Mouse (Mus musculus) lung, adult 2 months (tissue): ENCODE data around the gene Vps37c. TPM values are rescaled to one million over a fixed set of nuclear protein-coding genes. Genes with fewer than 3 reads are reported as not detected.

Source experiments
- DNase-seq: peaks from one replicate; pipeline ENCODE4 v3.0.0; 2022
- H3K4me1 ChIP-seq: fragments of 200-500 bp; 2 replicates; pipeline ENCODE4 v1.6.1; 2011; ENCODE audit warnings: low read length; ENCODE audit not compliant: control insufficient read depth, insufficient read depth
- H3K4me3 ChIP-seq: fragments of 200-500 bp; replicated peaks from 2 replicates; pipeline ENCODE3; 2011; ENCODE audit warnings: low read depth, mild to moderate bottlenecking, control low read depth, low read length; ENCODE audit errors: extremely low read depth
- CTCF ChIP-seq: fragments of 200-500 bp; IDR thresholded peaks from 2 replicates; pipeline ENCODE4 v1.5.1; 2011; ENCODE audit warnings: mild to moderate bottlenecking, low read length, control low read depth; ENCODE audit not compliant: insufficient read depth
- POLR2A ChIP-seq: fragments of 200-500 bp; IDR thresholded peaks from 2 replicates; pipeline ENCODE4 v1.6.1; 2011; ENCODE audit warnings: low read depth, mild to moderate bottlenecking, control low read depth, low read length, borderline replicate concordance; ENCODE audit errors: extremely low read depth
- WGBS: fragments of 180-500 bp; shearing (Covaris S2); methylation state at CpG from one replicate; pipeline ENCODE4 v1.1.7; 2018; 5-methylcytosine and 5-hydroxymethylcytosine counted together
- polyA plus RNA-seq: library from polyadenylated mRNA; depleted of rRNA; stranded (reverse); fragments of >200 nt; gene quantifications from 2 replicates; pipeline ENCODE4 v1.2.3, GENCODE M21; 2012

Gene Vps37c
- polyA plus RNA-seq, 1 experiment, result 39.3 TPM

- TF ChIP-seq POLR2A, result no peak
- TF ChIP-seq CTCF, result no peak
- Histone ChIP-seq H3K4me3 (no peak overlapping the region), H3K4me1 (peaks cover 28% of the 10 kb centered on the region)
- WGBS, result 42% methylated on average over 9 of the region's 9 CpGs
- no peak for DNase-seq
These were observed 11.3 kb downstream of the Vps37c start for GRCm38 (mm10) chr19:10699851-10700250.

- Histone ChIP-seq H3K4me3 (no peak overlapping the region), H3K4me1 (peaks cover 28% of the 10 kb centered on the region)
- TF ChIP-seq POLR2A (no peak), CTCF (no peak)
- DNase-seq, result no peak
- 64% methylated on average over 6 of the region's 6 CpGs for WGBS
These were observed 12.6 kb downstream of the Vps37c start for GRCm38 (mm10) chr19:10701013-10701726.

- 87% methylated on average over 8 of the region's 8 CpGs for WGBS
- no peak for TF ChIP-seq POLR2A
- TF ChIP-seq CTCF, result no peak
- no peak for DNase-seq
- Histone ChIP-seq H3K4me3 (no peak overlapping the region), H3K4me1 (peaks cover 28% of the 10 kb centered on the region)
These were observed 13.6 kb downstream of the Vps37c start for GRCm38 (mm10) chr19:10702125-10702524.

GRCm38 (mm10) chr19:10703470-10703869 is 14.9 kb downstream of the Vps37c start:
- Histone ChIP-seq H3K4me1 (peaks cover 22% of the 10 kb centered on the region), H3K4me3 (no peak overlapping the region)
- no peak for TF ChIP-seq POLR2A
- no peak for TF ChIP-seq CTCF
- WGBS, result 69% methylated on average over 8 of the region's 8 CpGs
- no peak for DNase-seq

GRCm38 (mm10) chr19:10707087-10707875 is 18.7 kb downstream of the Vps37c start:
- no peak for DNase-seq
- Histone ChIP-seq H3K4me1 (peaks cover 4% of the 10 kb centered on the region; the same call in 1 of the 2 replicates), H3K4me3 (no peak overlapping the region)
- WGBS, result 80% methylated on average over 13 of the region's 13 CpGs
- no peak for TF ChIP-seq POLR2A
- no peak for TF ChIP-seq CTCF

- no peak overlapping the region for H3K4me3 ChIP-seq
- 0 out of 2 replicates have a peak, but pooled peaks cover 4% of the 10 kb centered on the region for H3K4me1 ChIP-seq
- no peak for TF ChIP-seq CTCF
- TF ChIP-seq POLR2A, result no peak
- WGBS, result 94% methylated on average over 1 of the region's 1 CpGs
- DNase-seq, result no peak
These were observed 19.3 kb downstream of the Vps37c start for GRCm38 (mm10) chr19:10707881-10708280.

GRCm38 (mm10) chr19:10708900-10709299 is 20.4 kb downstream of the Vps37c start:
- 0 out of 2 replicates have a peak, but pooled peaks cover 4% of the 10 kb centered on the region for H3K4me1 ChIP-seq
- 68% methylated on average over 6 of the region's 6 CpGs for WGBS
- H3K4me3 ChIP-seq, result no peak overlapping the region
- DNase-seq, result no peak
- no peak for TF ChIP-seq CTCF
- TF ChIP-seq POLR2A, result no peak

- Histone ChIP-seq H3K4me3 (no peak overlapping the region), H3K4me1 (0 out of 2 replicates have a peak, but pooled peaks cover 4% of the 10 kb centered on the region)
- WGBS, result 20% methylated on average over 8 of the region's 8 CpGs
- TF ChIP-seq POLR2A (no peak), CTCF (peak; percentile 96)
- peak; percentile 91 for DNase-seq
These were observed 21.0 kb downstream of the Vps37c start for GRCm38 (mm10) chr19:10709360-10710087.

- no peak for DNase-seq
- 74% methylated on average over 9 of the region's 9 CpGs for WGBS
- TF ChIP-seq POLR2A, result no peak
- TF ChIP-seq CTCF, result peak; percentile 63
- 0 out of 2 replicates have a peak, but pooled peaks cover 4% of the 10 kb centered on the region for H3K4me1 ChIP-seq
- H3K4me3 ChIP-seq, result no peak overlapping the region
These were observed 21.6 kb downstream of the Vps37c start for GRCm38 (mm10) chr19:10710088-10710511.

- H3K4me1 ChIP-seq, result 0 out of 2 replicates have a peak, but pooled peaks cover 4% of the 10 kb centered on the region
- no peak overlapping the region for H3K4me3 ChIP-seq
- no peak for DNase-seq
- WGBS, result 91% methylated on average over 4 of the region's 4 CpGs
- TF ChIP-seq POLR2A (no peak), CTCF (no peak)
These were observed 22.2 kb downstream of the Vps37c start for GRCm38 (mm10) chr19:10710751-10711150.
